ENCODE assay signal across 11 mouse cellular contexts in the genomic region with DNA sequence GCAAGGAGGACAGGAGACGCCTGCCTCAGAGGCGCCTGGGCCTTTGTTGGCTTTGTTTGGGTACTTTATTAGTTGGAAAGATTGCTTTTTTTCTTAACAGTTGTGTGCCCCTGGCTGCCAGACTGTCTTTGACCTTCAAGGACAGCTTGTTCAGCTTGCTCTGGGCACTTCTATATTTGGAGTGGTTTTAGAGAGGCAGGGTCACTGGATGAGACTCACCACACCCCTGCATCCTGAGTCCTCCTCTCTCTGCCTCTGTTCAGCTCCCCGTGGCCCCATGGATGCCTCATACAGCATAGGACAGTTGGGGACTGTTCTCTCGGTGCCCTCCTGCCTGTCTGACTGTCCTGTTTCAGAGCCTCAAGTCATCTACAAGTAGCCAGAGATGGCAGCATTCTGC. TPM values are rescaled to one million over a fixed set of nuclear protein-coding genes. Genes with fewer than 3 reads are reported as not detected.
DNase-seq lines count a peak whose midpoint lies in the region; ATAC-seq and TF ChIP-seq lines count a peak whose summit lies in the region.
"Had no signal": no experiment of that assay in that cellular context is flagged by ENCODE, and none has a peak within 500 bp of the region (broad histone marks: within the 10 kb centered on the region; RNA-seq: fewer than 3 reads in every experiment).

No protein-coding gene starts in this region.

- no peak for TF ChIP-seq EP300 in stomach, postnatal 0 days (optimal IDR thresholded peaks at IDR 0.05)

- no peak overlapping the region for H3K4me3 ChIP-seq in heart, embryonic 11.5 days (ENCODE audit: low read depth, low read length)
- H3K4me3 ChIP-seq in hindbrain, postnatal 0 days (ENCODE audit: low read length) = no peak overlapping the region
- no peak overlapping the region for H3K4me3 ChIP-seq in hindbrain, embryonic 14.5 days (replicated peaks; ENCODE audit: low read length)
- H3K4me3 ChIP-seq in neural tube, embryonic 13.5 days = no peak overlapping the region
- no peak overlapping the region for H3K4me3 ChIP-seq in stomach, postnatal 0 days (ENCODE audit: low read depth, low read length)
- H3K4me3 ChIP-seq: embryonic facial prominence, embryonic 15.5 days; hindbrain, embryonic 15.5 days; kidney, embryonic 15.5 days had no signal

- peak overlapping the region; percentile 44 for H3K9ac ChIP-seq in heart, embryonic 11.5 days (ENCODE audit: low read depth, low read length)
- no peak overlapping the region for H3K9ac ChIP-seq in hindbrain, postnatal 0 days (replicated peaks; ENCODE audit: low read length)
- H3K9ac ChIP-seq in hindbrain, embryonic 14.5 days = no peak overlapping the region
- no peak overlapping the region for H3K9ac ChIP-seq in neural tube, embryonic 13.5 days
- no peak overlapping the region for H3K9ac ChIP-seq in stomach, postnatal 0 days (ENCODE audit: low read length)
- H3K9ac ChIP-seq: embryonic facial prominence, embryonic 15.5 days; hindbrain, embryonic 15.5 days; kidney, embryonic 15.5 days had no signal

- peak overlapping the region; percentile 77 for H3K27ac ChIP-seq in heart, embryonic 11.5 days (ENCODE audit: low read depth, low read length)
- H3K27ac ChIP-seq in hindbrain, postnatal 0 days = 0 out of 2 replicates have a peak overlapping the region, but pooled peaks have one; percentile 7
- no peak overlapping the region for H3K27ac ChIP-seq in hindbrain, embryonic 14.5 days
- H3K27ac ChIP-seq in neural tube, embryonic 13.5 days (replicated peaks) = no peak overlapping the region
- H3K27ac ChIP-seq in stomach, postnatal 0 days (replicated peaks) = 0 out of 2 replicates have a peak overlapping the region, but pooled peaks have one; percentile 14
- H3K27ac ChIP-seq: embryonic facial prominence, embryonic 15.5 days; hindbrain, embryonic 15.5 days had no signal

- no peaks in the 10 kb centered on the region for H3K36me3 ChIP-seq in heart, embryonic 11.5 days (ENCODE audit: control insufficient read depth, insufficient read depth, low read length)
- no peaks in the 10 kb centered on the region for H3K36me3 ChIP-seq in hindbrain, postnatal 0 days (ENCODE audit: insufficient read depth, low read length)
- H3K36me3 ChIP-seq in hindbrain, embryonic 14.5 days (replicated peaks; ENCODE audit: control insufficient read depth, insufficient read depth) = no peaks in the 10 kb centered on the region
- H3K36me3 ChIP-seq in neural tube, embryonic 13.5 days = no peaks in the 10 kb centered on the region
- no peaks in the 10 kb centered on the region for H3K36me3 ChIP-seq in stomach, postnatal 0 days (ENCODE audit: control insufficient read depth, insufficient read depth, low read length)
- H3K36me3 ChIP-seq: embryonic facial prominence, embryonic 15.5 days; hindbrain, embryonic 15.5 days; kidney, embryonic 15.5 days had no signal

- peaks cover 11% of the 10 kb centered on the region; the same call in 1 of the 2 replicates for H3K27me3 ChIP-seq in heart, embryonic 11.5 days (ENCODE audit: control insufficient read depth, insufficient read depth, low read length)
- no peaks in the 10 kb centered on the region for H3K27me3 ChIP-seq in hindbrain, postnatal 0 days (ENCODE audit: insufficient read depth, low read length)
- no peaks in the 10 kb centered on the region for H3K27me3 ChIP-seq in hindbrain, embryonic 14.5 days (ENCODE audit: control insufficient read depth, insufficient read depth, low read length)
- H3K27me3 ChIP-seq in neural tube, embryonic 13.5 days = no peaks in the 10 kb centered on the region
- no peaks in the 10 kb centered on the region for H3K27me3 ChIP-seq in stomach, postnatal 0 days (ENCODE audit: control insufficient read depth, insufficient read depth, low read length)
- H3K27me3 ChIP-seq: embryonic facial prominence, embryonic 15.5 days; hindbrain, embryonic 15.5 days had no signal

- TF ChIP-seq CTCF in hindbrain, postnatal 0 days (IDR thresholded peaks at IDR 0.05; ENCODE audit: low read depth) = no peak
- no peak for TF ChIP-seq CTCF in stomach, postnatal 0 days (IDR thresholded peaks at IDR 0.05; ENCODE audit: low read depth)

- no peak for DNase-seq in heart, postnatal 4 days
- DNase-seq in hindbrain, postnatal 0 days (ENCODE audit: low spot score) = no peak
- no peak for DNase-seq in hindbrain, embryonic 14.5 days (ENCODE audit: low spot score)
- no peak for DNase-seq in neural tube, embryonic 10.5 days (ENCODE audit: extremely low spot score, low spot score)
- no peak for DNase-seq in stomach, postnatal 0 days (ENCODE audit: low spot score)
- no peak for DNase-seq in urinary bladder, postnatal 14 days (ENCODE audit: low spot score)

- H3K4me2 ChIP-seq in heart, embryonic 11.5 days = no peak overlapping the region
- no peak overlapping the region for H3K4me2 ChIP-seq in hindbrain, postnatal 0 days (ENCODE audit: low read depth, low read length)
- no peak overlapping the region for H3K4me2 ChIP-seq in hindbrain, embryonic 14.5 days (replicated peaks)
- H3K4me2 ChIP-seq in neural tube, embryonic 13.5 days = no peak overlapping the region
- H3K4me2 ChIP-seq in stomach, postnatal 0 days (replicated peaks; ENCODE audit: low read depth) = no peak overlapping the region
- H3K4me2 ChIP-seq: embryonic facial prominence, embryonic 15.5 days; hindbrain, embryonic 15.5 days; kidney, embryonic 15.5 days had no signal

- ATAC-seq in heart, embryonic 11.5 days (replicated peaks; ENCODE audit: insufficient number of reproducible peaks, low FRiP score, low TSS enrichment) = no peak
- ATAC-seq in hindbrain, postnatal 0 days = peak; percentile 13; the same call in 1 of the 2 replicates
- ATAC-seq in hindbrain, embryonic 14.5 days (ENCODE audit: low FRiP score) = no peak
- ATAC-seq in neural tube, embryonic 13.5 days (ENCODE audit: low read depth) = 0 out of 2 replicates have a peak, but pooled peaks have one; percentile 4
- 0 out of 2 replicates have a peak, but pooled peaks have one; percentile 8 for ATAC-seq in stomach, postnatal 0 days (ENCODE audit: low FRiP score, low TSS enrichment)

- WGBS in heart, embryonic 11.5 days (ENCODE audit: insufficient replicate concordance) = 66% methylated on average over 4 of the region's 4 CpGs
- 62% methylated on average over 4 of the region's 4 CpGs for WGBS in hindbrain, postnatal 0 days
- 65% methylated on average over 4 of the region's 4 CpGs for WGBS in hindbrain, embryonic 14.5 days
- 64% methylated on average over 4 of the region's 4 CpGs for WGBS in neural tube, embryonic 13.5 days
- 60% methylated on average over 4 of the region's 4 CpGs for WGBS in stomach, postnatal 0 days

- no peaks in the 10 kb centered on the region for H3K9me3 ChIP-seq in heart, embryonic 11.5 days (replicated peaks; ENCODE audit: control insufficient read depth, low read length)
- no peaks in the 10 kb centered on the region for H3K9me3 ChIP-seq in hindbrain, postnatal 0 days (ENCODE audit: low read length)
- no peaks in the 10 kb centered on the region for H3K9me3 ChIP-seq in hindbrain, embryonic 14.5 days (ENCODE audit: control insufficient read depth, low read length)
- no peaks in the 10 kb centered on the region for H3K9me3 ChIP-seq in neural tube, embryonic 13.5 days
- no peaks in the 10 kb centered on the region for H3K9me3 ChIP-seq in stomach, postnatal 0 days (ENCODE audit: control insufficient read depth, low read length)
- H3K9me3 ChIP-seq: embryonic facial prominence, embryonic 15.5 days; hindbrain, embryonic 15.5 days; kidney, embryonic 15.5 days had no signal

- H3K4me1 ChIP-seq in heart, embryonic 11.5 days (ENCODE audit: control insufficient read depth, insufficient read depth, low read length) = peaks cover 16% of the 10 kb centered on the region
- H3K4me1 ChIP-seq in hindbrain, postnatal 0 days (ENCODE audit: insufficient read depth, low read length) = no peaks in the 10 kb centered on the region
- H3K4me1 ChIP-seq in hindbrain, embryonic 14.5 days (replicated peaks; ENCODE audit: control insufficient read depth, insufficient read depth, low read length) = no peaks in the 10 kb centered on the region
- no peaks in the 10 kb centered on the region for H3K4me1 ChIP-seq in neural tube, embryonic 13.5 days (replicated peaks)
- H3K4me1 ChIP-seq in stomach, postnatal 0 days (replicated peaks; ENCODE audit: control insufficient read depth, insufficient read depth) = no peaks in the 10 kb centered on the region; the same call in 1 of the 2 replicates

RNA-seq across cellular contexts. Expression of a gene that starts 37.3 kb away (rescaled TPM):
- 1.9 and 2.5 TPM in 2 replicates for polyA plus RNA-seq in heart, embryonic 11.5 days (2014; fragmentation: Nextera tagmentation; extraction: Ambion mirVana)
- total RNA-seq in heart, postnatal 4 days (2021) = 10 to 100 TPM; 10.8 to 11.7 TPM
- total RNA-seq in hindbrain, postnatal 0 days (2014; rRNA removed) = 35.7 and 44.6 TPM in 2 replicates
- polyA plus RNA-seq in hindbrain, postnatal 0 days (2015; fragmentation: Nextera tagmentation; extraction: Ambion mirVana) = 26.3 and 30.0 TPM in 2 replicates
- 19.9 and 22.3 TPM in 2 replicates for polyA plus RNA-seq in hindbrain, embryonic 14.5 days (2014; fragmentation: Nextera tagmentation; extraction: Ambion mirVana)
- polyA plus RNA-seq in neural tube, embryonic 13.5 days (2015; fragmentation: Nextera tagmentation; extraction: Ambion mirVana) = 9.8 and 10.3 TPM in 2 replicates
- 1.3 and 1.5 TPM in 2 replicates for polyA plus RNA-seq in stomach, postnatal 0 days (2015; fragmentation: Nextera tagmentation; extraction: Ambion mirVana)

RNA-seq across cellular contexts. Expression of a gene that starts 55.2 kb away (rescaled TPM):
- 4.7 and 8.4 TPM in 2 replicates for polyA plus RNA-seq in heart, embryonic 11.5 days (2014; fragmentation: Nextera tagmentation; extraction: Ambion mirVana)
- 10 to 100 TPM; 12.9 to 16.2 TPM for total RNA-seq in heart, postnatal 4 days (2021)
- total RNA-seq in hindbrain, postnatal 0 days (2014; rRNA removed) = 2.8 and 4.1 TPM in 2 replicates
- polyA plus RNA-seq in hindbrain, postnatal 0 days (2015; fragmentation: Nextera tagmentation; extraction: Ambion mirVana) = 1.8 and 2.0 TPM in 2 replicates
- 2.5 and 3.0 TPM in 2 replicates for polyA plus RNA-seq in hindbrain, embryonic 14.5 days (2014; fragmentation: Nextera tagmentation; extraction: Ambion mirVana)
- 3.1 and 4.2 TPM in 2 replicates for polyA plus RNA-seq in neural tube, embryonic 13.5 days (2015; fragmentation: Nextera tagmentation; extraction: Ambion mirVana)
- polyA plus RNA-seq in stomach, postnatal 0 days (2015; fragmentation: Nextera tagmentation; extraction: Ambion mirVana) = 2.8 and 3.2 TPM in 2 replicates

Comparison
In these comparisons a context has a peak if more than half of its experiments do, and no peak if none do; other contexts are left out.
1. ATAC-seq: peak in hindbrain, postnatal 0 days (single experiment), neural tube, embryonic 13.5 days (single experiment) and stomach, postnatal 0 days (single experiment); none in heart, embryonic 11.5 days (single experiment) and hindbrain, embryonic 14.5 days (single experiment).
2. H3K27ac ChIP-seq: peak in heart, embryonic 11.5 days (single experiment), hindbrain, postnatal 0 days (single experiment) and stomach, postnatal 0 days (single experiment); none in hindbrain, embryonic 14.5 days (single experiment) and neural tube, embryonic 13.5 days (single experiment).